Mouse (Mus musculus) lung, adult 2 months (tissue): ENCODE data around the gene Hist1h2ah. TPM values are rescaled to one million over a fixed set of nuclear protein-coding genes. Genes with fewer than 3 reads are reported as not detected.
"Not testable (repeated sequence)": the region's sequence is repeated elsewhere in the genome, so short reads cannot be mapped to it uniquely, and the experiment has no call there.

ENCODE experiments used
- DNase-seq: peaks from one replicate; pipeline ENCODE4 v3.0.0; 2022
- H3K4me1 ChIP-seq: fragments of 200-500 bp; 2 replicates; pipeline ENCODE4 v1.6.1; 2011; ENCODE audit warnings: low read length; ENCODE audit not compliant: control insufficient read depth, insufficient read depth
- H3K4me3 ChIP-seq: fragments of 200-500 bp; replicated peaks from 2 replicates; pipeline ENCODE3; 2011; ENCODE audit warnings: low read depth, mild to moderate bottlenecking, control low read depth, low read length; ENCODE audit errors: extremely low read depth
- CTCF ChIP-seq: fragments of 200-500 bp; IDR thresholded peaks from 2 replicates; pipeline ENCODE4 v1.5.1; 2011; ENCODE audit warnings: mild to moderate bottlenecking, low read length, control low read depth; ENCODE audit not compliant: insufficient read depth
- POLR2A ChIP-seq: fragments of 200-500 bp; IDR thresholded peaks from 2 replicates; pipeline ENCODE4 v1.6.1; 2011; ENCODE audit warnings: low read depth, mild to moderate bottlenecking, control low read depth, low read length, borderline replicate concordance; ENCODE audit errors: extremely low read depth
- WGBS: fragments of 180-500 bp; shearing (Covaris S2); methylation state at CpG from one replicate; pipeline ENCODE4 v1.1.7; 2018; 5-methylcytosine and 5-hydroxymethylcytosine counted together
- polyA plus RNA-seq: library from polyadenylated mRNA; depleted of rRNA; stranded (reverse); fragments of >200 nt; gene quantifications from 2 replicates; pipeline ENCODE4 v1.2.3, GENCODE M21; 2012

Hist1h2ah gene
- polyA plus RNA-seq, 1 experiment, result 1.8 TPM

GRCm38 (mm10) chr13:22045311-22045710 is 9.9 kb upstream of the Hist1h2ah start:
- Histone ChIP-seq H3K4me1 (peaks cover 7% of the 10 kb centered on the region; the same call in 1 of the 2 replicates), H3K4me3 (no peak overlapping the region)
- DNase-seq, result no peak
- 56% methylated on average over 2 of the region's 2 CpGs for WGBS
- TF ChIP-seq POLR2A (no peak), CTCF (no peak)

- Histone ChIP-seq H3K4me3 (no peak overlapping the region), H3K4me1 (peaks cover 7% of the 10 kb centered on the region; the same call in 1 of the 2 replicates)
- no peak for TF ChIP-seq POLR2A
- no peak for TF ChIP-seq CTCF
- WGBS, result 88% methylated on average over 6 of the region's 6 CpGs
- DNase-seq, result no peak
These were observed 9.2 kb upstream of the Hist1h2ah start for GRCm38 (mm10) chr13:22044432-22045155.

GRCm38 (mm10) chr13:22043503-22044431 is 8.4 kb upstream of the Hist1h2ah start:
- no peak for DNase-seq
- H3K4me1 ChIP-seq, result peaks cover 7% of the 10 kb centered on the region; the same call in 1 of the 2 replicates
- no peak for TF ChIP-seq POLR2A
- 0 out of 2 replicates have a peak, but pooled peaks have one; percentile 35 for TF ChIP-seq CTCF
- H3K4me3 ChIP-seq, result no peak overlapping the region
- WGBS, result 1% methylated on average over 14 of the region's 14 CpGs

- not testable (repeated sequence) for H3K4me1 ChIP-seq
- peak within 1 kb of the TSS; percentile 48 for H3K4me3 ChIP-seq
- peak; percentile 74; the same call in 1 of the 2 replicates for TF ChIP-seq POLR2A
- under 1% methylated on average over 57 of the region's 80 CpGs for WGBS
- DNase-seq, result peak; percentile 76
These were observed 7.5 kb upstream of the Hist1h2ah start, which contains the start of the genes Hist1h2ag and Hist1h2bj for GRCm38 (mm10) chr13:22042568-22043502. Hist1h2ag (minus strand) TSS chr13:22042944. Hist1h2bj (plus strand) TSS chr13:22043214.

GRCm38 (mm10) chr13:22041651-22042567 is 6.5 kb upstream of the Hist1h2ah start:
- TF ChIP-seq POLR2A, result no peak
- no peak for TF ChIP-seq CTCF
- DNase-seq, result no peak
- peaks cover 7% of the 10 kb centered on the region; the same call in 1 of the 2 replicates for H3K4me1 ChIP-seq
- WGBS, result 6% methylated on average over 13 of the region's 13 CpGs
- peak overlapping the region; percentile 32 for H3K4me3 ChIP-seq

- under 1% methylated on average over 24 of the region's 27 CpGs for WGBS
- TF ChIP-seq POLR2A, result peak; percentile 81; the same call in 1 of the 2 replicates
- H3K4me3 ChIP-seq, result peak within 1 kb of the TSS; percentile 55
- not testable (repeated sequence) for H3K4me1 ChIP-seq
- DNase-seq, result peak; percentile 91
These were observed 5.8 kb upstream of the Hist1h2ah start, which contains the start of gene Hist1h4i for GRCm38 (mm10) chr13:22041142-22041536. Hist1h4i (minus strand) TSS chr13:22041362.

GRCm38 (mm10) chr13:22040464-22041141 is 5.2 kb upstream of the Hist1h2ah start:
- peaks cover 7% of the 10 kb centered on the region; the same call in 1 of the 2 replicates for H3K4me1 ChIP-seq
- TF ChIP-seq POLR2A (no peak), CTCF (no peak)
- 2% methylated on average over 24 of the region's 24 CpGs for WGBS
- peak overlapping the region; percentile 55 for H3K4me3 ChIP-seq
- DNase-seq, result no peak
